Comparison of ENCODE assay signal across 7 mouse cellular contexts in the genomic region with DNA sequence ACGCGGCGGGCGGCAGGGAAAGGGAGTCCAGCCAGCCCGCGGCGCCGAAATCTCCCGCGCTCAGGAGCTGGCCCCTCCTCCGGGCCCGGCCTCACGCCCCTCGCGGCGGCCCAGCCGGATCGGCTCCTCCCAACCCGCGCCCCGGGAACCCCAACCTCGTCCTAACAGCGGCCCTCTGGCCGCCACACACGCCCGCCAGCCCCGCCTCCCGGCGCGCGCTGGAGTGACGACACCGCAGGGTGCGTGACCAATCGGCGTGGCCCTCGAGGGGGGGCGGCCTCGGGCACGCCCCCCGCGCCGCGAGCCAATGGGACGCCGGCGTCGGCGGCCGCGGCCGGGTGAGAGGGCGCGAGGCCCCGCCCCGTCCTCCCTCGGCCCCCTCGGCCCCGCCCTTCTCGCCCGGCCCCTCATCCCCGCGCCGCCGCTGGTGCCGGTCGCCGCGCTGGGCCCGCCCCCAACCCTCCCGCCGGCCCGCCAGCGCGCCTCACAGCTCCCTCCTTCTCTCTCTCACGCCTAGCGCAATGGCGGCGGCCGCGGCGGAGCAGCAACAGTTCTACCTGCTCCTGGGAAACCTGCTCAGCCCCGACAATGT. TPM values are rescaled to one million over a fixed set of nuclear protein-coding genes. Genes with fewer than 3 reads are reported as not detected.
DNase-seq lines count a peak whose midpoint lies in the region; ATAC-seq lines count a peak whose summit lies in the region.

Gene Ipo5, plus strand, starts transcription at position 492 of the 592 bp plus-strand sequence.

- intact Hi-C loops in gastrocnemius, postnatal 36 days (cut with DNase I): loop anchor here (5.0 kb wide), 1 partner anchor 311 kb away; no protein-coding TSS in a partner anchor
- intact Hi-C loops in left cerebral cortex, postnatal 25 days (cut with DNase I): loop anchor here (2.0 to 5.0 kb wide), 2 partner anchors 44 to 78 kb away; no protein-coding TSS in a partner anchor

- WGBS in intestine, embryonic 15.5 days: 0% methylated on average over 82 of the region's 83 CpGs
- under 1% methylated on average over 70 of the region's 83 CpGs for WGBS in midbrain, embryonic 10.5 days

- ATAC-seq in intestine, embryonic 15.5 days: peak; percentile 99

- DNase-seq in adrenal gland, adult 18-20 months (ENCODE audit: low spot score in 2 of 2): peak; percentile 96 to 97
- peak; percentile 99 for DNase-seq in embryo, embryonic 11 days
- peak; percentile 91 to 95 for DNase-seq in gastrocnemius, postnatal 36 days
- peak; percentile 95 for DNase-seq in left cerebral cortex, postnatal 25 days (ENCODE audit: low spot score in 2 of 2)
- peak; percentile 98 for DNase-seq in midbrain, embryonic 10.5 days (ENCODE audit: low spot score)
- peak; percentile 94 for DNase-seq in right cerebral cortex, postnatal 4 days

- peak within 1 kb of the TSS; percentile 93 for H3K4me3 ChIP-seq in intestine, embryonic 15.5 days (replicated peaks)
- peak within 1 kb of the TSS; percentile 84 for H3K4me3 ChIP-seq in midbrain, embryonic 10.5 days

- H3K9ac ChIP-seq in intestine, embryonic 15.5 days: peak within 1 kb of the TSS; percentile 84

- peaks cover 6% of the 10 kb centered on the region for H3K4me1 ChIP-seq in intestine, embryonic 15.5 days (replicated peaks)
- peaks cover 42% of the 10 kb centered on the region for H3K4me1 ChIP-seq in midbrain, embryonic 10.5 days

- no peaks in the 10 kb centered on the region for H3K36me3 ChIP-seq in intestine, embryonic 15.5 days
- H3K36me3 ChIP-seq in midbrain, embryonic 10.5 days: peaks cover 12% of the 10 kb centered on the region

- peak within 1 kb of the TSS; percentile 93 for H3K27ac ChIP-seq in intestine, embryonic 15.5 days
- peak within 1 kb of the TSS; percentile 93 for H3K27ac ChIP-seq in midbrain, embryonic 10.5 days (replicated peaks)

- peak within 1 kb of the TSS; percentile 94 for H3K4me2 ChIP-seq in intestine, embryonic 15.5 days (replicated peaks)

- no peaks in the 10 kb centered on the region for H3K27me3 ChIP-seq in intestine, embryonic 15.5 days (replicated peaks)
- no peaks in the 10 kb centered on the region for H3K27me3 ChIP-seq in midbrain, embryonic 10.5 days (ENCODE audit: low read depth, poor library complexity, severe bottlenecking)

- no peaks in the 10 kb centered on the region for H3K9me3 ChIP-seq in intestine, embryonic 15.5 days
- H3K9me3 ChIP-seq in midbrain, embryonic 10.5 days (replicated peaks): no peaks in the 10 kb centered on the region

RNA-seq across cellular contexts. Expression of gene Ipo5, which starts in this region (rescaled TPM):
- total RNA-seq in adrenal gland, adult 18-20 months (2021): 10 to 100 TPM; 60.5 to 76.4 TPM
- 100 to 1,000 TPM in 1 of 2 experiments, 10 to 100 TPM in 1; 85.8 to 109 TPM for total RNA-seq in gastrocnemius, postnatal 36 days (2021)
- 78.9 and 86.1 TPM in 2 replicates for polyA plus RNA-seq in intestine, embryonic 15.5 days (2015; fragmentation: Nextera tagmentation; extraction: Ambion mirVana)
- 100 to 1,000 TPM; 103 to 111 TPM for total RNA-seq in left cerebral cortex, postnatal 25 days (2021)
- 147 and 158 TPM in 2 replicates for polyA plus RNA-seq in midbrain, embryonic 10.5 days (2016; fragmentation: Nextera tagmentation; extraction: Ambion mirVana)

Comparison
In these comparisons a context has a peak if more than half of its experiments do, and no peak if none do; other contexts are left out.
1. Peak in every context shown above with its lines: DNase-seq, ATAC-seq, H3K4me3 ChIP-seq and H3K27ac ChIP-seq.